Mouse (Mus musculus): ENCODE measurements around the gene Scly. TPM values are rescaled to one million over a fixed set of nuclear protein-coding genes. Genes with fewer than 3 reads are reported as not detected.

The Scly gene
- total RNA-seq, 1 experiment = 12.0 TPM

DNA sequence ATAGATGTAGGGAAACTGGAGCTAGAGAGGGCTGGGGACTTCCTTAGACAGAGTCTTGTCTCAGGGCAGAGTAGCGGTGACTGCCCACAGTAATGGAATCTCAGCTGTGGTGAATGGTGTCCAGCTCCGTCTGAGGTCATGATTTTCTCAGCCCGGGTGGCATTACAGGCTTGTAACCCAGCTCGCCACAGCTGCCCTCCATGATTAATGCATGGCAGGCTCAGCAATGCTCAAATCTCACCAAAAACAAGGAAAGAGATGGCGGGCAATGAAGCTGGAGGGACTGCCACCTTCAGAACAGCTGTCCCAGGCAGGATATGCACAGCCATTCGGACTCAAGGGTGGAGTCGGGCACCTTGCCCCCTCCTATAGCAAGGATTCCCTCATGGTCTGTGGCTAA is 39.2 kb downstream of the Scly start:
- in situ Hi-C loops (cut with MboI; ENCODE audit: low sequenced_read_pairs in 2 of 2, unreplicated experiment in 2 of 2) = no loop called here
- Histone ChIP-seq H3K36me3 (ENCODE audit: control insufficient read depth, insufficient read depth, low read length, poor library complexity, severe bottlenecking) (no peaks in the 10 kb centered on the region), H3K4me1 (ENCODE audit: control insufficient read depth in 2 of 2, insufficient read depth in 2 of 2, low read length in 2 of 2, poor library complexity in 1 of 2) (peaks cover 0 to 3% of the 10 kb centered on the region in 2 experiments; a peak in 1 of 4 replicates), H3K4me3 (ENCODE audit: insufficient read depth in 1 of 2, low read depth in 1 of 2, low read length in 2 of 2, poor library complexity in 1 of 2, severe bottlenecking in 1 of 2) (no peak overlapping the region), H3K27ac (ENCODE audit: insufficient read depth, low read depth, low read length, poor library complexity, severe bottlenecking) (no peak overlapping the region), H3K9ac (ENCODE audit: insufficient read depth, low read depth, low read length, poor library complexity, severe bottlenecking) (no peak overlapping the region), H3K9me3 (ENCODE audit: control insufficient read depth, insufficient read depth, low read depth, low read length) (no peaks in the 10 kb centered on the region)
- TF ChIP-seq HCFC1 (IDR thresholded peaks at IDR 0.05; ENCODE audit: borderline replicate concordance, insufficient read depth, low read length) (no peak), CHD2 (IDR thresholded peaks at IDR 0.05; ENCODE audit: low read depth, low read length) (no peak)
- DNase-seq (ENCODE audit: low read depth, low spot score) = no peak

DNA sequence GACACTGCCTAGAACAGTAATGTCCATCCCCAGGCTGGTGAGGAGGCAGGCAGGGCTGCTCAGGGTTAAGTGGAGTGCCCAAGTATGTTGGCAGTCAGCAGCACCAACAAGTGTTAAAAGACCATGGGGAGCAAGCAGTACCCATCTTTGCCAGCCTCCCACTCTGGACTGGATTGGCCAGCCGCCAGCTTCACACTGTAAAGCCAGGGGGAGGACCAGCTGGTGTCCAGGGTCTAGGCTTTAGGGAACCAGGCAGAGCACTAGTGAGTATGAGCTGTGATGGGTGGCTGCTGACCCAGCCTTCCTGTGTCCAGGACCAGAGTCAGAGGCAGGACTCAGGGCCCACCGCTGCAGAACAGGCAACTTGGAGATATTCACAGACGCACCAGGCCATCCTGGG is 45.9 kb downstream of the Scly start:
- H3K36me3 ChIP-seq (ENCODE audit: control insufficient read depth, insufficient read depth, low read length, poor library complexity, severe bottlenecking) = no peaks in the 10 kb centered on the region
- no peak for DNase-seq (ENCODE audit: low read depth, low spot score)
- H3K9ac ChIP-seq (ENCODE audit: insufficient read depth, low read depth, low read length, poor library complexity, severe bottlenecking) = no peak overlapping the region
- peaks cover 0 to 12% of the 10 kb centered on the region in 2 experiments; a peak in 1 of 4 replicates for H3K4me1 ChIP-seq (ENCODE audit: control insufficient read depth in 2 of 2, insufficient read depth in 2 of 2, low read length in 2 of 2, poor library complexity in 1 of 2)
- H3K27ac ChIP-seq (ENCODE audit: insufficient read depth, low read depth, low read length, poor library complexity, severe bottlenecking) = no peak overlapping the region
- H3K9me3 ChIP-seq (ENCODE audit: control insufficient read depth, insufficient read depth, low read depth, low read length) = no peaks in the 10 kb centered on the region
- no peak overlapping the region for H3K4me3 ChIP-seq (ENCODE audit: insufficient read depth in 1 of 2, low read depth in 1 of 2, low read length in 2 of 2, poor library complexity in 1 of 2, severe bottlenecking in 1 of 2)
- no peak for TF ChIP-seq CHD2 (IDR thresholded peaks at IDR 0.05; ENCODE audit: low read depth, low read length)
- TF ChIP-seq ZC3H11A (IDR thresholded peaks at IDR 0.05; ENCODE audit: borderline replicate concordance, low read depth, low read length) = no peak
- no peak for TF ChIP-seq HCFC1 (IDR thresholded peaks at IDR 0.05; ENCODE audit: borderline replicate concordance, insufficient read depth, low read length)
- TF ChIP-seq MAFK (IDR thresholded peaks at IDR 0.05; ENCODE audit: insufficient read depth, low read depth, low read length) = no peak
- no peak for TF ChIP-seq ZNF384 (IDR thresholded peaks at IDR 0.05; ENCODE audit: low read depth, low read length)
- in situ Hi-C loops (cut with MboI; ENCODE audit: low sequenced_read_pairs in 2 of 2, unreplicated experiment in 2 of 2) = no loop called here

DNA sequence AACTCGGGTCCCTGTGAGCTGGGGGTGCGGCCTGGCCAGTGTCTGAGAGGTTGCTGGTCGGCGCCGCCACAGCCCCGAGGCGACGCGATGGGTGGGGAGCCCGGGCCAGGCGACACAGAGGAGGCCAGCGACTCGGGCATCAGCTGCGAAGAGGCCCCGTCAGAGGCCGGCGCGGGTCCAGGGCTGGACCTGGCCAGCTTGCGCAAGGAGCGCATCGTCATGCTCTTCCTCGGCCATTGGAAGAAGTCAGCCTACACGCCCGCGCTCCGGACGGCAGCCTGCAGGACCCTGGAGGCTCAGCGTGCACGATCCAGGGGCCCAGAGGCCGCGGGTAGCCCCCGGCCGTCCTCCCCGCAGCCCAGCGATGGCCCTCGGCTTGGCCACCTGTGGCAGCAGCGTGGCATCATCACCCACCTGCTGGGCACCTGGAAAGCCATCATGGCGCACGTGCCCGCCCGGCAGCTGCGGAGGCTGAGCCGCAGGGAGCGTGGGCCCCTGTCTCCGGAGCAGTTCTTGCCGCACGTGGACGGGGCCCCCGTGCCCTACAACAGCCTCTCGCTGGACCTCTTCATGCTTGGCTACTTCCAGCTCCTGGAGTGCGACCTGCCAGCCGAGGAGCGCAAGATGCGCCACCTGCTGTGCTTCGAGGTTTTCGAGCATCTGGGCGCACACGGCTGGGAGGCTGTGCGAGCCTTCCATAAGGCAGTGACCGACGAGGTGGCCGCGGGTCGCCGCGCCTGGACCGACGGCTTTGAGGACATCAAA is 47.0 kb downstream of the Scly start:
- Histone ChIP-seq H3K27ac (ENCODE audit: insufficient read depth, low read depth, low read length, poor library complexity, severe bottlenecking) (no peak overlapping the region), H3K36me3 (ENCODE audit: control insufficient read depth, insufficient read depth, low read length, poor library complexity, severe bottlenecking) (no peaks in the 10 kb centered on the region), H3K4me3 (ENCODE audit: insufficient read depth in 1 of 2, low read depth in 1 of 2, low read length in 2 of 2, poor library complexity in 1 of 2, severe bottlenecking in 1 of 2) (peak overlapping the region; percentile 48 to 51; a peak in 3 of 4 replicates), H3K9ac (ENCODE audit: insufficient read depth, low read depth, low read length, poor library complexity, severe bottlenecking) (no peak overlapping the region; the same call in 1 of the 2 replicates), H3K9me3 (ENCODE audit: control insufficient read depth, insufficient read depth, low read depth, low read length) (no peaks in the 10 kb centered on the region), H3K4me1 (ENCODE audit: control insufficient read depth in 2 of 2, insufficient read depth in 2 of 2, low read length in 2 of 2, poor library complexity in 1 of 2) (peaks cover 0 to 12% of the 10 kb centered on the region in 2 experiments; a peak in 1 of 4 replicates)
- no peak for TF ChIP-seq ZC3H11A (IDR thresholded peaks at IDR 0.05; ENCODE audit: borderline replicate concordance, low read depth, low read length)
- TF ChIP-seq MAFK (IDR thresholded peaks at IDR 0.05; ENCODE audit: insufficient read depth, low read depth, low read length) = no peak
- no peak for TF ChIP-seq HCFC1 (IDR thresholded peaks at IDR 0.05; ENCODE audit: borderline replicate concordance, insufficient read depth, low read length)
- in situ Hi-C loops (cut with MboI; ENCODE audit: low sequenced_read_pairs in 2 of 2, unreplicated experiment in 2 of 2) = no loop called here
- DNase-seq (ENCODE audit: low read depth, low spot score) = no peak

DNA sequence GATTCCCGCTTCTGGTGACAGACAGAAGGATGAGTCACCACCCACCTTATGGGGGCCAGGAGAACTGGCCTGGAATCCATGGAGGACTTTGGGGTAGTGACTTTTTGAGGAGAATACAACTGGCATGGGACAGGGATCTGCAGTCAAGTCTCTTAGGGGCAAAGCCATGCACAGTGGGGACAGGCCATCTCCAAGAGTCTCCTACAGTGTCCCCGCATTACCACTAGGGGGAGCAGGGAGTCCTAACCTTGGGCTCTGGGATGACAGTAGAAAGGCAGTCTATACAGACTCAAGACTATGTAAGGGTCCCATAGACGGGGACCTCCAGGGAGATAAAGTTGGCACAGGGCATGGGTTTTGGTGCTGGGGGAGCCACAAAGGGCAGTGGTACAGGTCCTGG is 48.8 kb downstream of the Scly start:
- peak; percentile 51 for DNase-seq (ENCODE audit: low read depth, low spot score)
- no peaks in the 10 kb centered on the region for H3K36me3 ChIP-seq (ENCODE audit: control insufficient read depth, insufficient read depth, low read length, poor library complexity, severe bottlenecking)
- H3K4me1 ChIP-seq (ENCODE audit: control insufficient read depth in 2 of 2, insufficient read depth in 2 of 2, low read length in 2 of 2, poor library complexity in 1 of 2) = peaks cover 0 to 12% of the 10 kb centered on the region in 2 experiments; a peak in 1 of 4 replicates
- H3K4me3 ChIP-seq (ENCODE audit: insufficient read depth in 1 of 2, low read depth in 1 of 2, low read length in 2 of 2, poor library complexity in 1 of 2, severe bottlenecking in 1 of 2) = no peak overlapping the region
- peak; percentile 21; the same call in 1 of the 2 replicates for TF ChIP-seq ZC3H11A (IDR thresholded peaks at IDR 0.05; ENCODE audit: borderline replicate concordance, low read depth, low read length)
- TF ChIP-seq CHD2 (IDR thresholded peaks at IDR 0.05; ENCODE audit: low read depth, low read length) = no peak
- in situ Hi-C loops (cut with MboI; ENCODE audit: low sequenced_read_pairs in 2 of 2, unreplicated experiment in 2 of 2) = no loop called here
- no peaks in the 10 kb centered on the region for H3K9me3 ChIP-seq (ENCODE audit: control insufficient read depth, insufficient read depth, low read depth, low read length)
- H3K9ac ChIP-seq (ENCODE audit: insufficient read depth, low read depth, low read length, poor library complexity, severe bottlenecking) = no peak overlapping the region
- no peak overlapping the region for H3K27ac ChIP-seq (ENCODE audit: insufficient read depth, low read depth, low read length, poor library complexity, severe bottlenecking)

DNA sequence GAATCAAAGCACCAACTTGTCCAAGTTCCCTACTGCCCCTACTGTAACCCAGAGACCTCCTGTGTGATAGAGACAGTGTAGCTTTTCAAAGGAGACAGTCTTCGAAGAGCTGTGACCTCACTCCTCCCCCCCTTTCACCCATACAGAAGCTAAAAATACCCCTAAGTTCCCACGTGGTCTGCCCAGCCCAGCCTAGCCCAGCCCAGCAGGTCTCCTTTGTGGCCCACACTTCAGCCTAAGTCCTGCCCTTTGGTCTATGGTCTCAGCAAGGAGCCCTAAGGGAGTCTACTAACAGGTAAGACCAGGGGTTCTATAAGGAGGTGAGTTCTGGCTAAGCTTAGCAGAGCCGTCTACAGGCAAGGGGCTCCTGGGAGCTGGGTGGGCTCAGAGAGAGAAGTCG is 52.7 kb downstream of the Scly start, which contains the start of gene Klhl30:
Klhl30 (plus strand) TSS at position 176 of the 400 bp plus-strand sequence.
- no peak for TF ChIP-seq HCFC1 (IDR thresholded peaks at IDR 0.05; ENCODE audit: borderline replicate concordance, insufficient read depth, low read length)
- no peak for TF ChIP-seq CHD2 (IDR thresholded peaks at IDR 0.05; ENCODE audit: low read depth, low read length)
- TF ChIP-seq ZNF384 (IDR thresholded peaks at IDR 0.05; ENCODE audit: low read depth, low read length) = no peak
- no peak for TF ChIP-seq ZC3H11A (IDR thresholded peaks at IDR 0.05; ENCODE audit: borderline replicate concordance, low read depth, low read length)
- TF ChIP-seq MAFK (IDR thresholded peaks at IDR 0.05; ENCODE audit: insufficient read depth, low read depth, low read length) = no peak
- no peaks in the 10 kb centered on the region for H3K4me1 ChIP-seq (ENCODE audit: control insufficient read depth in 2 of 2, insufficient read depth in 2 of 2, low read length in 2 of 2, poor library complexity in 1 of 2)
- in situ Hi-C loops (cut with MboI; ENCODE audit: low sequenced_read_pairs in 2 of 2, unreplicated experiment in 2 of 2) = no loop called here
- DNase-seq (ENCODE audit: low read depth, low spot score) = no peak
- no peak within 1 kb of the TSS for H3K9ac ChIP-seq (ENCODE audit: insufficient read depth, low read depth, low read length, poor library complexity, severe bottlenecking)
- H3K4me3 ChIP-seq (ENCODE audit: insufficient read depth in 1 of 2, low read depth in 1 of 2, low read length in 2 of 2, poor library complexity in 1 of 2, severe bottlenecking in 1 of 2) = no peak within 1 kb of the TSS
- H3K27ac ChIP-seq (ENCODE audit: insufficient read depth, low read depth, low read length, poor library complexity, severe bottlenecking) = no peak within 1 kb of the TSS
- H3K9me3 ChIP-seq (ENCODE audit: control insufficient read depth, insufficient read depth, low read depth, low read length) = no peaks in the 10 kb centered on the region
- no peaks in the 10 kb centered on the region for H3K36me3 ChIP-seq (ENCODE audit: control insufficient read depth, insufficient read depth, low read length, poor library complexity, severe bottlenecking)
